Mouse (Mus musculus) T-helper 17 cell (primary cell): ENCODE measurements around the gene Sebox.

ENCODE experiments used
- in situ Hi-C, 2 experiments: fragments of 300-600 bp; cut with MboI, MseI; formaldehyde crosslinking; loops; 1 replicate in 1 of 2; 2 replicates in 1 of 2; pipeline ENCODE4 v1.15.1; 2025; ENCODE audit warnings: high pct_unique_total_duplicates in 2 of 2

The Sebox gene

DNA sequence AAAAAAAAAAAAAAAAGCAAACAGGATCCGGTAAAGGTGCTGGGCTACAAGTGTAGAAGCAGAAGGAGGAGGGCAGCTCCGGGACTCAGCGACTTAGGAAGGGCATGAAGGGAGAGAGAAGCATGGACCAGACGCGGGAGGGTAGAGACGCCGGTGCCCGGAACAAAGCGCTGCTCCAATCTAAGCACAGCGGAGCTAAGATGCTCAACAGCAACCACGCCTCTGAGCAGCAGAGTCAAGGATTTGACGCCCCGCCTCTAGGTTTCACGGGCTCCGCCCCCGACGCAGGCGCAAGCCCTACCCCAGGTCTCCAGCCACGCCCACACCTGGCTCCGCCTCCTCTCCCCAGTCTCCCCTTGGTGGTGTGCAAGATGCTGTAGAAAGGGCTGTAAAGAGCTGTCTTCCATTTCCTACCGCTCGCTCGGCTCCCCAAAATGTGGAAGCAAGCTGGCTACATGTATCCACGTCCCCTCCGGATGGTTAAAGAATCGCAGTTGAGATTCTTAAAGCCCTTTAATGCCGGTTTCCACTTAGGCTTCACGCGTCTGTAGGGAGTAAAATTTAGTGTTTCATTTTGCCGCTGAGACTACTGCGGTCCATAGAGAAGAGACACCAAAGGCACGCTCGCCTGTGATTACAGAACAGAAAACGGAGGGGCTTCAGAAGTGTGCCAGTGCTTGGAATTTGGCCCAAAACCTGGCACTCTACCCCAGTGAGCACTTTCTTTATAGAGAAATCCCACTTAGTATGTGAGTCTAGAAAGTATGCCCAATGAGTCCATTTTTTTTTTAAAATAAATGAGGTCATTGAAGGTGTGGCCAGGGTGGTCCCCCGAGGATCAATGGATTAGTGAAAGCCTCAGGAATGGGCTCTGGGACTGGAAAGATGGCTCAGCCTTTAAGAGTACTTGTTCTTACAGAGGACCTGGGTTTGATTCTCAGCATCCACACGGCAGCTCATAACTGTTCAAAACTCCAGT lies 5.4 kb upstream of the Sebox start, which contains the start of gene Sarm1:
Gene Sarm1, minus strand, starts transcription at position 211 of the 979 bp plus-strand sequence.
- in situ Hi-C loops = loop anchor here in 1 of 2 experiments (10.0 kb wide), 1 partner anchor 1027 kb away; the partner anchor contains the start of gene Evi2b

DNA sequence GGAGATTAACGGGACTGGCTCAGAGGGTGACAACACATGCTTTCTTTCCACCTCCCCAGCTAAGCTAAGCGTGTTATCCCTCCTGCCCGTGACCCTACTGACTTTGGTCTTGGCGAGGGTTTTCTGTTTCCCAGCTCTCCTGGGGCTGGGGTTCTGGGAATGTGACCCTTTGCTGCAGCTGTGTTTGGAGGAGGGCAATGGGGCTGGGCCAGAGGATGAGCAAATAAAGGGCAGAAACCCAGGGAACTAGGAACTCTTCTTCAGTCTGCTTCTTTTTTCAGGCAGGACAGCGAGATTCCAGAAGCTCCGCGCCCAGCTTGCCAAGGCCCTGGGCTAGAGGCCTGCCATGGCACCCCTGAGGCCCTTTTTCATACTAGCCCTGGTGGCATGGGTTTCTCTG lies 4.2 kb upstream of the Sebox start, which contains the start of gene Vtn:
Gene Vtn, plus strand, starts transcription at position 88 of the 400 bp plus-strand sequence.
- in situ Hi-C loops = loop anchor here in 1 of 2 experiments (10.0 kb wide), 1 partner anchor 1026 kb away; the partner anchor contains the start of gene Evi2b

DNA sequence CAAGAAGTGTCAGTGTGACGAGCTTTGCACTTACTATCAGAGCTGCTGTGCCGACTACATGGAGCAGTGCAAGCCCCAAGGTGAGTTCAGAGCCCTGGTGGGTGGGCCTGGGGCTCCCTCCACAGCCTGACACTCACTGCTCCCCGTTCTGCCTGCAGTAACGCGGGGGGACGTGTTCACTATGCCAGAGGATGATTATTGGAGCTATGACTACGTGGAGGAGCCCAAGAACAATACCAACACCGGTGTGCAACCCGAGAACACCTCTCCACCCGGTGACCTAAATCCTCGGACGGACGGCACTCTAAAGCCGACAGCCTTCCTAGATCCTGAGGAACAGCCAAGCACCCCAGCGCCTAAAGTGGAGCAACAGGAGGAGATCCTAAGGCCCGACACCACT lies 3.7 kb upstream of the Sebox start:
- in situ Hi-C loops = loop anchor here in 1 of 2 experiments (10.0 kb wide), 1 partner anchor 1025 kb away; the partner anchor contains the start of gene Evi2b

DNA sequence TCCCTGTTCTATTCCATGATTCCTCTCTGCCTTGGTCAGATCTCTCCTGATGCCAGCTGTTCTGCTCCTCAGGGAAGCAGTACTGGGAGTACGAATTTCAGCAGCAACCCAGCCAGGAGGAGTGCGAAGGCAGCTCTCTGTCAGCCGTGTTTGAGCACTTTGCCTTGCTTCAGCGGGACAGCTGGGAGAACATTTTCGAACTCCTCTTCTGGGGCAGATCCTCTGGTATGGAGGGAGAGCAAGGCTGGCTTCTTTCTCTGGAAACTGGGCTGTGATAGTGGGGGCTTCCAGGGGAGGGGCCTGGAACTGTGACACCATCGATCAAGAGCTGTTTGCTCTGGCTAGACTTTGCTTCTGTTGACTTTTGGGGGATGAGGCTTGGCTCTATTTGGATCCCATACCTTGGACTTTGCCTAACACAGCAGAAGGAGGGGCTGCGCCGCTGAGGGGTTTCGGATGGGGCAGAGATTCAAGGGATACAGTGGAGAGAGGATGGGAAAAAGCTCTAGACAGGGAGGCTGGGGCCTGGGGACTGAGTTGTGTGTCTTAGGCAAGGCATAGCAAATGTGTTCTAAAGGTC lies 2.5 kb upstream of the Sebox start:
- in situ Hi-C loops = no loop called here

DNA sequence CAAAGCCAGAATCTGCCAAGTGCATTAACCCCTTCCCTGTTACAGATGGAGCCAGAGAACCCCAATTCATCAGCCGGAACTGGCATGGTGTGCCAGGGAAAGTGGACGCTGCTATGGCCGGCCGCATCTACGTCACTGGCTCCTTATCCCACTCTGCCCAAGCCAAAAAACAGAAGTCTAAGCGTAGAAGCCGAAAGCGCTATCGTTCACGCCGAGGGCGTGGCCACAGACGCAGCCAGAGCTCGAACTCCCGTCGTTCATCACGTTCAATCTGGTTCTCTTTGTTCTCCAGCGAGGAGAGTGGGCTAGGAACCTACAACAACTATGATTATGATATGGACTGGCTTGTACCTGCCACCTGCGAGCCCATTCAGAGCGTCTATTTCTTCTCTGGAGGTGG lies 1.7 kb upstream of the Sebox start:
- in situ Hi-C loops = no loop called here

DNA sequence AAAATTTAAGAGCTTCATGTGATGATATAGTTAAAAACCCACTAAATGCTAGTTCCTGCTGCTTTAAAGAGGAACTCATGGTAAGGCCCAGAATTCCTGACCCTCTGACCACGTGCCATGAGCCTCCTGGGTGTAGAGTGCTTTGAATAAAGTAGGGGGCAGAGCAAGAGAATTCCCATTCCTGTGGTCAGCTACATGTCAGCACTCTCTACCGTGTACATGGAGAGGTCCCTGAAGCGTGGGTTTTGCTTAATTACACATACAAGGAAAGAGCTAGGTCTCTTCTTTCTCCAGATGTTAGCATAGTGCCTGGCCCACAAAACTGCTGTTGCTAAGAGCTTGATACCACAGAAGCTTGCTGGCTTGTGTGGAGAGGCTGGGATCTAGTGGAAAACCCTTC lies 2.2 kb downstream of the Sebox start:
- in situ Hi-C loops = no loop called here

DNA sequence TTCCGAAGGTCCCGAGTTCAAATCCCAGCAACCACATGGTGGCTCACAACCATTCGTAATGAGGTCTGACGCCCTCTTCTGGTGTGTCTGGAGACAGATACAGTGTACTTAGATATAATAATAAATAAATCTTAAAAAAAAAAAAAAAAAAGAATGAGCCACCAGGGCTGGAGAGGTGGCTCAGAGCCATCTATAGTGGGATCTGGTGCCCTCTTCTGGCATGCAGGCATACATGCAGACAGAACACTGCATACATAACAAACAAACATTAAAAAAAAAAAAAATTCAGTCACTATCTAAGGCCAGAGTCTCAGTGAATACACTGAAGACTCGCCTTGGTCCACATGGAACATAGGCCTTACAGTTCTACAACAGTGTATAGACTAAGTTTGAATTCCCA lies 5.9 kb downstream of the Sebox start:
- in situ Hi-C loops = no loop called here

DNA sequence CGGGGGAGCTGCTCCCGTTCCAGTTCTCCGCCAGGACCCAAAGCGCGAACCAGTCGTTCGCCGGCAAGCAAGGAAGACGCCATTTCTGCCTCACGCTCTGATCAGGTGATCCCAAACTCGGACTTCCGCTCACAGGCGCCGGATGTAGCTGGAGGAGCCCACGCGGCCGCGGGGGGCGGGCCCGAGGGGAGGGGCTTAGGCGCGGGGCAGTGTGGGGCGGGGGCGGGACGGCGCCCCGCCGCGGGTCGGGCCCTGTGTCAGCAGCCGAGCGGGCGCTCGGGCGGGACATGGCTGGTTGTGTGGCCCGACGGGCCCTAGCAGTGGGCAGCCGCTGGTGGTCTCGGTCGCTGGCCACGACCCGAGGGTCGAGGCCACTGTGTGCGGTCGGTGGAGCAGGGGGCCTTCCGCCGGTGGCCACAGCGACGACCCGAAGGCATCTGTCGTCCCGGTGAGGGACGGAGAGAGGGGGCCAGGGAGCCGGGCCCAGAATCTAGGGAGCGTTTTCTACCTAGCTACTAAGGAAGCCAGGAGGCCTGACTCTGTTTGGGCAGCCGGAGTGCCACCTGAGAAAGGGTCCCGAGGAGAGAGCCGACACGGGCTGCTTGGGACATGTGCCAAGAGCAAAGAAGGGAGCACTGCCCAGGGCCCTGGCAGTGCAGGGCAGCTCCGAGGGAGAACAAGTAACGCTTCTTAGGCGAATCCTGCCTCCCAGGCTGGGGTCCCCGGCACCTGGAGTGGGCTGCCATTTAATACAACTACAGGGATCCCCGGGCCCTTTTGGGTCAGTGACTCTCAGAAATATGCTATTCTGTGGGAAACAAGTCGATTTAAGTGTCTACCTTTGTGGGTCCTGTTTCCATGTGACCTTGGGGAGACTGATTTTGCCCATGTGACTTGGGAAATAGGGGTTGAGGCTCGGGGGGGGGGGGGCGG lies 9.0 kb downstream of the Sebox start, which contains the start of the genes Tmem199 and Poldip2:
Gene Tmem199, minus strand, starts transcription at position 148 of the 933 bp plus-strand sequence.
Gene Poldip2, plus strand, starts transcription at position 169 of the 933 bp plus-strand sequence.
- in situ Hi-C loops = no loop called here

DNA sequence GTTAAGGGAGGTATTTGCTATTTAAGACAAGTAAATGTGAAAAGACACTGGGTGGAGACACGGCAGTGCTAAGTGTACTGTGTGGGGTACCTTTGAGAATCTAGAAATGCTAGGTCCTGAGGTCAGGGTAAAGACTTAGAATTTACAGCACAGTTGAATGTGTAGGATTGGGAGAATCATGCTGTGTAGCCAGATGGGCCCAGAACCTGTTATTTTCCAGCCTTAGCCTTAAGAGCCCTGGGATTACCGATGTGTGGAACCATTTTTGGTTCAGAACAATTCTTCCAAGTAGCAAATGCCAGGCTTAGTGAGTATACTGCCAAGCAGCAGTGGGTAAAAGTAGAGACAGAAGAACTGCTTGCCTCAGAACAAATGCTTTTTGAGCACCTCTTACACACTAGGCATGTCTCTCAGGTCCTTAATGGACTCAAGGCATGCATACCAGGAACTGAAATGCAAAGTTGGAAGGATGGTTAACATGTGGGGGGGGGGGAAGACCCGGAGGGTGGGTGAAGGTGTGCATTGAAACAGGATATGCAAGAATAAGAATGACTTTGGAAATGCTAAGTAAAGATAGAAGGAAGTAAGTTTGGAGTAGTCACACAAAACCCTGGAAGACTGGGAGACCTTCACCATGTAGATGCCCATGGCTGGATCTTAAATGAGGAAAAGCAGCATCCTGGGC lies 10.0 kb downstream of the Sebox start:
- in situ Hi-C loops = no loop called here

DNA sequence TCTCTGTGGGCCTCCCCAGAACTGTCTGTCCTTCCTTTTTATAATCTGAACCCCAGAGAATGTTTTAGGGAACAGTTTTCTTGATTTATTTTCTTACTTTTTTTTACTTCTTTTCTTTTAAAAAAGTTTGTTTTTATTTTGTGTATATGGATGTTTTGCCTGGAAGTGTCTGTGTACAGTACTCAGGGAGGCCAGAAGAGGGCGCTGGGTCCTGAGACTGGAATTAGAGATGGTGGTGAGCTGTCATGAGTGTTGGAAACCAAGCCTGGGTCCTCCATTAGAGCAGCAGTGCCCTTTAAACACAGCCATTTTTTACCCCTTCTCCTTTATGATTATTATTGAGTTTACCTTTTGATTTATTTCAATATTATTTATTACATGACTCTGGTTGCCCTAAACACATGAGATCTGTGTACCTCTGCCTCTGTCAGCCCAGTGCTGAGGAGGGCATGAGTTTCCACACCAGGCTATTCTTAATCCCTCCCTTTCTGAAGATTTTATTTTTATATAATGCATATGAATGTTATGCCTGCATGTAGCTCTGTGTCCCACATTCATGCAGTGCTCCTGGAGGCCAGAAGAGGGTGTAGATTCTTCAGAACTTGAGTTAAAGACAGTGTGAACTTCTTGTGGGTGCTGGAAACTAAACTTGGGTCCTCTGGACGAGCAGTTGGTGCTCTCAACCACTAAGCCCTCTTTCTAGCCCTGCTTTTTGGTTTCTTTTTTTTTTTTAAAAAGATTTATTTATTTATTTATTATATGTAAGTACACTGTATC lies 12.5 kb downstream of the Sebox start:
- in situ Hi-C loops = no loop called here

DNA sequence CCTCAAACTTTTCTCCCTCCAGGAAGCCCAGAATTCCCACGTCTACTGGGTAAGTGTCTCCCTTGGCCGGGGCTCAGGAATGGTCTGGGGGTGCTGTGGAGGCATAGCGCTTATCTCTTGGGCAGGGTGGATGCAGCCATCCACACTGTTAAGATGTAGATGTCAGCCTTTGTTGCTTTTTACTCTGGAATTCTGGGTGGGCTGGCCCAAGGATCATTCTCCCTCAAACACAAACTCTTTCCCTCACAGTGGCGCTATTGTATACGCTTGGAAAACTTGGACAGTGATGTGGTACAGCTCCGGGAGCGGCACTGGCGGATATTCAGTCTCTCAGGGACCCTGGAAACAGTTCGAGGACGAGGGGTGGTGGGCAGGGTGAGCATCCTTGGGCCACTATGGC lies 15.7 kb downstream of the Sebox start:
- in situ Hi-C loops = no loop called here

DNA sequence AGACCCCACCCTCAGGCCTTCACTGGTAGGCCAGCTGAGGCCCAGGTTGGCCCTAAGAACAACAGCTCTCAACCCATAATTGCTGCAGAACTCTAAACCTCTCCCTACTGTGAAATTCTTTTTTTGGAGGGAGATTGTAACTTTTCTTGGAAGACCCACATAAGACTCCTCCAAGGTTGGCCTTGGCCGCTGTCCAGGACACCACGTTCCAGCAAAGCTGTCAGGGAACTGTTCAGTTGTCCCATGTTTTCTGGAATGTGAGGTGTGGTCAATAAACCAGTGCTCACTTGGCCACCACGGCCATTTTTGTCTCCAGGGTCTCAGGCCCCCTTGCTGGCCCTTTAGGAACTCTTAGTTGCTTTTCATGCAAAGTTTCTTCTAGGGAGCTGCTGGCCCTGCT lies 18.6 kb downstream of the Sebox start:
- in situ Hi-C loops = no loop called here

DNA sequence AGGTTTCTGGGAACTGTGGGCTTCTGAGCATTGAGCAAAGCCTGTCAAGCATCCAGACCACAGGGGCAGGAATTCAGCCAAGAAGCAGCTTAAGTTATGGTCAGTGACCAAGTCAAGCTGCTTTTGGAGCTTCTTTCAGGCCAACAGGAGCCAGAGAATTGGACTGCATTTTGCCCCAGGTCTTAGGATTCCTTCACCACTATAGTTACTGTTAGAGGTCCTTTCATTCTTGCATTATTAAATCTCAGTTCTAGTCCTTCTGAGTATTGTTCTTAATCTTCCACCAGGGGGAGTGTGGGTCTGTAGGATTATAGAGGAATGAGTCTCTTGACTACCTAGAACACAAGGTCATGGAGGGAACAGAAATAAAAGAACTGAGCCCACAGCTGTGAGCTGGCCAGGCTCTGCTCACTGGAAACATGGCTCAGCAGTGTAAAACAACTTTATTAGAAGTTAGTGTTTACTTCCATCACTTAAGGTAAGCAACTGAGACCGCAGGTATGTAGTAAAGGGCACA lies 19.3 kb downstream of the Sebox start:
- in situ Hi-C loops = no loop called here

DNA sequence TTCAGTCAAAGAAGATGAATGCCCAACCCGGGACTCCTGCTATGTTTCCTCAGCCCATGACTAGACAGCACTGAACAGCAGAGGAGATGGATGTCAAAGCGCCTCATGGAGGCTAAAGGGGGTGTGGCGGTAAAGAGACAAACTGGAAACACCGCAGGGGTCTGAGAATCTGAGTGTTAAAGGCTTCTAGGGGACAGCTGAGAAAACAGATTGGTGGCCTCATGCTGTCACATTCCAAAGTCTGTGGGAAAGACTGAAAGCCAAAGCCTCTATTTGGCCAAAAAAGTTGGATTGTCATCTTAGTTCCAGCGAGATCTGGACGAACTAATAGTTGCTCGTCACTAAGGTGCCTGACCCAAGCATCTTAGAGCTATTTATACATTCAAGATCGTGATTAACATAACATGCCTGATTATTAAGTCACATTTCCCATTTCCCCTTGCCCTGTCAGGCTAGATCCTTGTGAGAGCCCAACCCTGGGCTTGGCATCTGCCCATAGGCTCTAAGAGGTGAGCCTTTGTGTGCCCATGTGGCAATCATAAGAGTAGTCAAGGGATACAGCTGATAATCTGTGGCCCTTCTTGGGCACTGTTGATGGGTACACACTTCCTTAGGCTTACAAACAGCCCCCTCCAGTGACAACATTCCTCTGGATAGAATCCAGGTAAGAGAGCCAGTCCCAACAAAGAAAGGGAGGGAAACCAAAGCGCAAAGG lies 20.2 kb downstream of the Sebox start:
- in situ Hi-C loops = no loop called here

DNA sequence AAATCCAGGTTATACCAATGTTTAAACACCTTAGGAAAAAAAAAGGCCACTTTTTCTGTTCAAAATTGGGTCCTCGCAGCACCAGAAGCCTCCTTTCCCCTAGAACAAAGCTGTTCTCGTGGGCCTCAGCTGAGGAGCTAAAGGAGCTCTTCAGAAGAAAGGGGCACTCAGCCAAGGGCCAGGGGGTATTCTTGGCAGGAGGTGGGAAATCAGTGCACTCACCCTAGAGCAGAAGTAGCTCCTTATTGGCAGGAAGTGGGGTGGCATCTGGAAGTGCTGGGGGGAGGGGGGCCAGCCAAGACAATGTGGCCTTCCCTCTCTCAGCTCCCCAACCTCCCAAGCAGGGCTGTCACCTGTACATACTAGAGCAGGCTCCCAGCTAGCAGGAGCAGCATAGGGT lies 21.6 kb downstream of the Sebox start:
- in situ Hi-C loops = no loop called here

DNA sequence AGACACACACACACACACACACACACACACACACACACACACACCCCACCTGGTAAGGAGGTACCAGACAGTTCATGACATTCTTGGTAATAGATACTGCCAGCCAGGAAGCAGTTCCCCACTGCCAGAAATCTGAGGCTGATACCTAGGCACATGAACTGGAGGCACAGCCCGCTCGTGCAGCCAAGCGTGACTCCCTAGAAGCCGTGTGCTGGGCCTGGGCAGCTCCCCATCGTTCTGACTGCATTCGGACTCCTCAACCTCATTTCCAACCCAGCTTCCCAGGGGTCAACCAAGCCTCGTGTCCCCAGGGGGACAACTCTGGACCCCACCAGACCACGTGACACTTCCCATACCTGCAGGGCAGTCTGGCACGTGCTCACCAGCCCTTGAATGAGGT lies 25.5 kb downstream of the Sebox start:
- in situ Hi-C loops = no loop called here

DNA sequence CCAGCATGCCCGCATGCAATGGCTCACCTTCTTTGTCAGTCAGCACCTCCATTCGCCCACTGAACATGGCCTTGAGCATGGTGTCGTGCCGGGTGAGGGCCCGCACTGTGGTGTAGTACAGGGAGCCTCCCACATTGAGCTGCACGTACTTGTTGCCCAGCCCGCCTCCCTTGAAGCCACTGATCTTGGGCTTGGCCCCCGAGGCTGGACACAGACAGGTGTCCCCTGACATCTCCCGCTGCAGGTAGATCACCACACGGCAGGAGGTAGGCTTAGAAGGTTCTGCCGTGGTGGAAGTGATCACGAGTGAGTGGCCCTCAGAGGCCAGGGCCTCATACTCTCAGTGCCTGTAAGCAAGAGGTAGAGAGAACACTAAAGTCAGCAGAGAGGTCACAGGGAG lies 26.8 kb downstream of the Sebox start:
- in situ Hi-C loops = loop anchor here (10.0 kb wide), 2 partner anchors 1035 to 1555 kb away; partner anchors contain the start of genes Atad5 (in 1 of the 2), Crlf3 (in 1 of the 2) and Git1 (in 1 of the 2)

DNA sequence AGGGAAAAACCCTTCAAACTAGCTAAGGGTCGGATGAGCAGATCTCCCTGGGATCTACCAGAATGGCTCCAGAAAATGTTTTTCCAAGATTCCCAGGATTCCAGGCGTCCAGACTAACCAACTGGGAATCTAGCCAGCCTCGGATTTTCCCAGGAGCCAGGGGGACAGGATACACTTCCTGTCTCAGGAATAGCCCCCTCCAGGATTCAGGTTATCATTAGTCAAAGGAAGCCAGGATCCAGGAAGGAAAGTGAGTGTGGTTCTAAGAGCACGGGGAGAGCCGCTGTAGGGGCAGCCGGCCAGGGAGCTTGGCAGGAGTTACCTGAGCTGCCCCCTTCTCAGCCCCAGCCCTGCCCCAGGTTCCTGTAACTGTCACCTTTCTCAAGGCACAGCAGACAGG lies 27.8 kb downstream of the Sebox start:
- in situ Hi-C loops = loop anchor here (10.0 kb wide), 2 partner anchors 1036 to 1554 kb away; partner anchors contain the start of genes Atad5 (in 1 of the 2), Crlf3 (in 1 of the 2) and Git1 (in 1 of the 2)
